Mouse (Mus musculus): Measurements from ENCODE around the gene Phc2. TPM values are rescaled to one million over a fixed set of nuclear protein-coding genes. Genes with fewer than 3 reads are reported as not detected.

Phc2 gene
- total and polyA plus RNA-seq, 3 experiments, result 34.3 to 46.3 (median 39.7) TPM

DNA sequence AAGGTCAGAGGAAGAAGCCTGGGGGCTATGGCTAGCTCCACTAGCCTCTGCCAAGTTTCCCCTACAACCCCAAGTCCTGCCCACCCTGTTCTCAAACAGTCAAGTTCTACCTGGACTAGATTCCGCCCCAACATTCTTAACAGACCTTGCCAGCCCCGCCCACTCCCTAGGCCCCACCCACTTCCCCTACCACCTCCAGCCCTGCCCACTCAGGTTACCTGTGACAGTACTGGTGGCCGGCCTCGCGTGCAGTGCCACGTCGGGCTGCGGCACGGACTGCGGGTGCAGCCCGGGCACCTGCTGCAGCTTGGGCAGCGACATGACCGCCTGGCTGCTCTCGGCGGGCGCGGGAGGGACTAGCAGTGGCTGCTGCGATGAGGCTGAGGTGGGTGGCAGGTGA, 135.1 kb downstream of the Phc2 start:
- 77% methylated on average over 18 of the region's 18 CpGs for WGBS
- Histone ChIP-seq H3K79me2 (replicated peaks; ENCODE audit: control insufficient read depth, insufficient read depth, low read length) (peaks cover 2% of the 10 kb centered on the region; the same call in 1 of the 2 replicates), H3K27ac (no peak overlapping the region), H3K36me3 (ENCODE audit: control insufficient read depth, insufficient read depth, low read length) (no peaks in the 10 kb centered on the region), H3K27me3 (ENCODE audit: control insufficient read depth, insufficient read depth, low read length) (no peaks in the 10 kb centered on the region), H3K9ac (ENCODE audit: low read depth, low read length) (no peak overlapping the region), H3K4me3 (no peak overlapping the region), H3K4me1 (ENCODE audit: control insufficient read depth, insufficient read depth, low read length) (peaks cover 5% of the 10 kb centered on the region; the same call in 1 of the 2 replicates)
- intact Hi-C loops (cut with DNase I), result no loop called here
- TF ChIP-seq POLR2A (IDR thresholded peaks at IDR 0.05; ENCODE audit: insufficient read depth, low read depth, low read length) (no peak), CTCF (IDR thresholded peaks at IDR 0.05) (no peak), EP300 (IDR thresholded peaks at IDR 0.05; ENCODE audit: insufficient read depth, low read depth, low read length) (no peak)
- DNase-seq, result no peak

DNA sequence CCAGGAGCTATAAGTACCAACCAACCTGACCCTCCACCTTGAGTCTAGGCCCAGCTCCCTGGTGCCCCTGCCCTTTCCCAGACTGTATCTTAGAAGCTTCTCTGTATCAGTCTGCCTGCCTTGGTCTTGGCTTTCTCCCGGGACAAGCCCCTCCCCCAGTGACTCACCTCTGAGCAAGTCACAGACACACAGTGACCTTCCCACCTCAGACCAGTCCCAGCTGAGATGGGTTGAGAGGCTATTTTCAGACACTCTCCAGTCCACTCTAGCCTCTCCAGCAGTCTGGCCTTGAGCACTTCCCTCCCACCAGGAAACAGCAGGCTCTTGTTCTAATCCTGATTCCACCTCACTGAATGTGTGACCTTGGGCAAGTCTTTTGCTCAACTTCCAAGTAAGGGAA, 139.2 kb downstream of the Phc2 start:
- H3K27ac ChIP-seq, result no peak overlapping the region
- DNase-seq, result peak in 1 of 2 experiments; percentile 41
- no peaks in the 10 kb centered on the region for H3K36me3 ChIP-seq (ENCODE audit: control insufficient read depth, insufficient read depth, low read length)
- TF ChIP-seq EP300 (IDR thresholded peaks at IDR 0.05; ENCODE audit: insufficient read depth, low read depth, low read length), result no peak
- TF ChIP-seq CTCF (IDR thresholded peaks at IDR 0.05), result no peak
- TF ChIP-seq POLR2A (IDR thresholded peaks at IDR 0.05; ENCODE audit: insufficient read depth, low read depth, low read length), result no peak
- no peak overlapping the region for H3K4me3 ChIP-seq
- peaks cover 2% of the 10 kb centered on the region; the same call in 1 of the 2 replicates for H3K79me2 ChIP-seq (replicated peaks; ENCODE audit: control insufficient read depth, insufficient read depth, low read length)
- no peaks in the 10 kb centered on the region for H3K27me3 ChIP-seq (ENCODE audit: control insufficient read depth, insufficient read depth, low read length)
- WGBS, result 15% methylated on average over 1 of the region's 1 CpGs
- H3K9ac ChIP-seq (ENCODE audit: low read depth, low read length), result no peak overlapping the region
- intact Hi-C loops (cut with DNase I), result no loop called here
- peaks cover 10% of the 10 kb centered on the region for H3K4me1 ChIP-seq (ENCODE audit: control insufficient read depth, insufficient read depth, low read length)

DNA sequence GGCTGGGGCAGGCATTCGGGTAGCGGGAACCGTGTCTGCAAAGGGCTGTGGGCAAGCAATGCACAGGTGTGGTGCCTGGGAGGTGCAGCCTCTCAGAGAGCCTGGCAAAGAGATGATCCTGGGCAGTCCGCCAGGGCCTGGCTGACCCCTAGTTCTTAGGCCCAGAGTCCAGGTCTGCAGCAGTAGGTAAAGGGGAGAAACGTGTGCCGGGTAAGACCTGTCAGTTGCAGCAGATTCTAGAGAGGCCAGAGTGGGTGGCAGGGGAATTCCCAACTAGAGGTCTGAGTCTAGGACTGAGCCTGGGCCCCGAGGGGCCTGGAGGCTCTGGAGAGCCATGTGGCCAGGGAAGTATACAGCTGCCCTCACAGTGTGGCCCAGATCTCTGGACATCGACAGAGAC, 139.7 kb downstream of the Phc2 start:
- Histone ChIP-seq H3K4me3 (no peak overlapping the region), H3K27ac (no peak overlapping the region), H3K79me2 (replicated peaks; ENCODE audit: control insufficient read depth, insufficient read depth, low read length) (peaks cover 2% of the 10 kb centered on the region; the same call in 1 of the 2 replicates), H3K27me3 (ENCODE audit: control insufficient read depth, insufficient read depth, low read length) (no peaks in the 10 kb centered on the region), H3K36me3 (ENCODE audit: control insufficient read depth, insufficient read depth, low read length) (no peaks in the 10 kb centered on the region), H3K9ac (ENCODE audit: low read depth, low read length) (no peak overlapping the region), H3K4me1 (ENCODE audit: control insufficient read depth, insufficient read depth, low read length) (peaks cover 10% of the 10 kb centered on the region)
- 70% methylated on average over 8 of the region's 8 CpGs for WGBS
- no peak for TF ChIP-seq CTCF (IDR thresholded peaks at IDR 0.05)
- no peak for TF ChIP-seq POLR2A (IDR thresholded peaks at IDR 0.05; ENCODE audit: insufficient read depth, low read depth, low read length)
- TF ChIP-seq EP300 (IDR thresholded peaks at IDR 0.05; ENCODE audit: insufficient read depth, low read depth, low read length), result no peak
- no peak for DNase-seq
- intact Hi-C loops (cut with DNase I), result no loop called here

DNA sequence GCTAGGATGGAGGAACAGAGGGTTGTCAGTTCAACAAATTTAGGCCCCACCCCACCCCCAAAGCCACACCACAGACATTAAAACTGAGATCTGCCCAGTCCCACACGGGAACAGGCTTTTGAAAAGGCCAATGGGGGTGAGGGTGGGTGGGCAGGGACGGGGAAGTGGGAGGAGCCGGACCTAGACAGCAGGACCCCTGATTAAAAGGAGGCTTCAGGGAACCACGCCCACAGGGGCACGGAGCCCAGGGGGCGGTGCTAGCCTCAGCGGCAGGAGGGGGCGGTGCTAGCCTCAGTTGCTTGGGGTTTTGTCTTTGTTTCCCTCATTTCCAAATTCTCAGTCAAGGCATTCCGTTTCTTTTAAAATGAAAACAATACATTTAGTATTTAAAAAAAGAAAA, 141.1 kb downstream of the Phc2 start:
- WGBS, result 29% methylated on average over 9 of the region's 9 CpGs
- H3K9ac ChIP-seq (ENCODE audit: low read depth, low read length), result no peak overlapping the region
- no peak for TF ChIP-seq EP300 (IDR thresholded peaks at IDR 0.05; ENCODE audit: insufficient read depth, low read depth, low read length)
- no peak for TF ChIP-seq POLR2A (IDR thresholded peaks at IDR 0.05; ENCODE audit: insufficient read depth, low read depth, low read length)
- no peak for TF ChIP-seq CTCF (IDR thresholded peaks at IDR 0.05)
- H3K79me2 ChIP-seq (replicated peaks; ENCODE audit: control insufficient read depth, insufficient read depth, low read length), result no peaks in the 10 kb centered on the region; the same call in 1 of the 2 replicates
- DNase-seq, result no peak
- peaks cover 10% of the 10 kb centered on the region for H3K4me1 ChIP-seq (ENCODE audit: control insufficient read depth, insufficient read depth, low read length)
- intact Hi-C loops (cut with DNase I), result no loop called here
- H3K36me3 ChIP-seq (ENCODE audit: control insufficient read depth, insufficient read depth, low read length), result no peaks in the 10 kb centered on the region
- H3K27me3 ChIP-seq (ENCODE audit: control insufficient read depth, insufficient read depth, low read length), result no peaks in the 10 kb centered on the region
- no peak overlapping the region for H3K27ac ChIP-seq
- no peak overlapping the region for H3K4me3 ChIP-seq

DNA sequence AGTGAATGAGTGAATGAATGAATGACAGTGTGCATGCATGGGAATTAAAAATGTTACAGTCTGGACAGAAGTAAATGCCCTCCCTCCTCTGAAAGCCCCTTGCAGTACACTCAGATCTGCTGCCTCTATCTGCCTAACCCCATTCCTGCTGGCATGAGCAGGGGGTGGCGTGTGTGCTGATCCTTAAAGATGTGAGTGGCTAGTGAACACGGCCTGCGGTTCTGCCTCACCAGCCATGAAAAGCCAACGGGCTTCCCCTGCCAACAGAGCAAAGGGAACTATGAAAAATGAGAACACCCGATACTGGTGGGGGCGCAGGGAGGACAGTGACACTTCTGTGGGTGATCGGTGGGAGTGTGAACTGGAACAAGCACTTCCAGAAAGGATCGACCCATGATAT, 142.3 kb downstream of the Phc2 start:
- Histone ChIP-seq H3K36me3 (ENCODE audit: control insufficient read depth, insufficient read depth, low read length) (no peaks in the 10 kb centered on the region), H3K27ac (no peak overlapping the region), H3K27me3 (ENCODE audit: control insufficient read depth, insufficient read depth, low read length) (no peaks in the 10 kb centered on the region), H3K79me2 (replicated peaks; ENCODE audit: control insufficient read depth, insufficient read depth, low read length) (peaks cover 3% of the 10 kb centered on the region), H3K4me1 (ENCODE audit: control insufficient read depth, insufficient read depth, low read length) (peaks cover 10% of the 10 kb centered on the region), H3K4me3 (no peak overlapping the region), H3K9ac (ENCODE audit: low read depth, low read length) (no peak overlapping the region)
- TF ChIP-seq EP300 (IDR thresholded peaks at IDR 0.05; ENCODE audit: insufficient read depth, low read depth, low read length) (no peak), CTCF (IDR thresholded peaks at IDR 0.05) (no peak), POLR2A (IDR thresholded peaks at IDR 0.05; ENCODE audit: insufficient read depth, low read depth, low read length) (no peak)
- DNase-seq, result no peak
- 72% methylated on average over 8 of the region's 8 CpGs for WGBS
- intact Hi-C loops (cut with DNase I), result no loop called here

DNA sequence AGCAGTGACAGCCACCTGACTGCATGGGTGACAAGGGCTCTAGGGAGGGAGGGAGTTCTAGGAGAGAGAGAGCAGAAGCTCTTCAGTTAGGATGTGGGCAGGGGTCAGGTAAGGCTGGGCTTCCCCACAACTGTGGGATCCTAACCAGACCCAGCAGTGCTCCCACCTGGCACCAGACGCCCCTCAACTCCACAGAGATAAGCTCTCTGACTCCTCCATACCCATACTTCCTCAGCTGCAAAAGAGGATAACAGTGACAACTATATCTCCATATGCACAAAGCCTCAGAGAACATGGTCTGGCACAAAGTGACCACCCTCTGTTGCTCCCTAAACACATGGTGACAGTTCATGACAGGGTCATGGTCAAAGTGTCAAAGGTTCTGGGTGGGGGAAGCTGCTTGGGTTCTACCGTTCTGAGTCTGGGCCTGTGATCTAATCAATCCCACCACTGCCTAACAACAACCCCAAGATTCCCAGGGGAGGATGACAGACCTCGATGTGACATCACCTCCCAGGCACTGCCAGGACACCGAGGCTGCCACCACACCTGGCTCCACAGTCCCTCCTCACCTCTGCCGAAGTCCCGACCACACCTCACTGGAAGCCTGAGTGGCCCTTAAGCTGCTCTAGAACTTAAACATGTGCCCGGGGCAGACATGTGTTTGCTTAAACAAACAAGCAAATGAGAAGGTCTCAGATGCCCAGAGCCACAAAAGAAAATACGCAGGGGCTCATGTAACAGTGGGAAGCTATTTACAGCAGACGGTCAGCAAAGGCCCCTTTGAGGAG, 147.4 kb downstream of the Phc2 start:
- DNase-seq, result no peak
- intact Hi-C loops (cut with DNase I), result no loop called here
- Histone ChIP-seq H3K27me3 (ENCODE audit: control insufficient read depth, insufficient read depth, low read length) (no peaks in the 10 kb centered on the region), H3K4me3 (no peak overlapping the region), H3K9ac (ENCODE audit: low read depth, low read length) (no peak overlapping the region), H3K79me2 (replicated peaks; ENCODE audit: control insufficient read depth, insufficient read depth, low read length) (peaks cover 12% of the 10 kb centered on the region), H3K27ac (no peak overlapping the region), H3K4me1 (ENCODE audit: control insufficient read depth, insufficient read depth, low read length) (peaks cover 12% of the 10 kb centered on the region), H3K36me3 (ENCODE audit: control insufficient read depth, insufficient read depth, low read length) (no peaks in the 10 kb centered on the region)
- no peak for TF ChIP-seq CTCF (IDR thresholded peaks at IDR 0.05)
- WGBS, result 58% methylated on average over 9 of the region's 9 CpGs

Other genes with a start within 250 kb of the Phc2 start
- gene Zscan20, start 44.6 kb upstream of the Phc2 start, total RNA-seq (2021), result 10 to 100 TPM in 1 of 2 experiments, 1 to 10 TPM in 1; 6.0 to 10.1 TPM
- gene Zscan20, start 44.6 kb upstream of the Phc2 start, polyA plus RNA-seq (2012; rRNA removed), result 1.8 and 3.3 TPM in 2 replicates
- gene Tlr12, start 36.1 kb upstream of the Phc2 start, total RNA-seq (2021), result under 1 TPM; 0.09 to 0.10 TPM
- 0.12 and 0.21 TPM in 2 replicates for gene Tlr12, start 36.1 kb upstream of the Phc2 start, polyA plus RNA-seq (2012; rRNA removed)
- under 1 TPM; 0.08 to 0.16 TPM for gene A3galt2, start 100.7 kb downstream of the Phc2 start, total RNA-seq (2021)
- 0.15 and 0.37 TPM in 2 replicates for gene A3galt2, start 100.7 kb downstream of the Phc2 start, polyA plus RNA-seq (2012; rRNA removed)
- 10 to 100 TPM; 11.9 to 12.8 TPM for gene Zfp362, start 151.3 kb downstream of the Phc2 start, total RNA-seq (2021)
- gene Zfp362, start 151.3 kb downstream of the Phc2 start, polyA plus RNA-seq (2012; rRNA removed), result 13.2 and 18.8 TPM in 2 replicates
- gene Trim62, start 228.9 kb downstream of the Phc2 start, total RNA-seq (2021), result 1 to 10 TPM; 1.2 to 1.5 TPM
- gene Trim62, start 228.9 kb downstream of the Phc2 start, polyA plus RNA-seq (2012; rRNA removed), result 1.2 and 1.3 TPM in 2 replicates